Mouse (Mus musculus): ENCODE measurements around the gene Lpp. TPM values are rescaled to one million over a fixed set of nuclear protein-coding genes. Genes with fewer than 3 reads are reported as not detected.

The Lpp gene
- polyA plus RNA-seq, 1 experiment: not detected

DNA sequence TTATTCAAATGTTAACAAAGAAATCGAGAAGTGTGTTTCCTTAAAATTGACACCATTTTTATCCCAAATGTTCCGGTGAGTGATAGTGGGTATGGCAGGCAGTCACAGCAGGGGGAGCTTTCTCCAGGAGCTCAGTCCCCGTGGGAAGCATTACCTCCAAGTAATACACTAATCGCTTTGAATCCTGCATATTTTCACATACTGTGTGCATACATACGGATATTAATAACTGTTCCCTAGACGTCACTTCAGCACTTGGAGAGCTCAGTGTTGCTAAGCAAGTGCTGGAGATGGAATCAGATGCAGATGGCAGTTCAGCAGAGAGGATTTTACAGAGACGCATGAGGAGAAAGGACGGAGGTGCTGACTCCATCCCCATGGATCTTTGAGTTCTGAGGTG is 487.4 kb downstream of the Lpp start:
- TF ChIP-seq POLR2A (IDR thresholded peaks at IDR 0.05; ENCODE audit: insufficient read depth, low read depth, low read length) (no peak), CTCF (IDR thresholded peaks at IDR 0.05; ENCODE audit: insufficient read depth, low read depth, low read length) (no peak)
- Histone ChIP-seq H3K4me1 (ENCODE audit: control insufficient read depth, insufficient read depth, low read length) (no peaks in the 10 kb centered on the region), H3K27ac (ENCODE audit: insufficient read depth, low read depth, low read length) (no peak overlapping the region), H3K4me3 (ENCODE audit: insufficient read depth, low read depth, low read length) (no peak overlapping the region)
- WGBS: 60% methylated on average over 8 of the region's 8 CpGs

DNA sequence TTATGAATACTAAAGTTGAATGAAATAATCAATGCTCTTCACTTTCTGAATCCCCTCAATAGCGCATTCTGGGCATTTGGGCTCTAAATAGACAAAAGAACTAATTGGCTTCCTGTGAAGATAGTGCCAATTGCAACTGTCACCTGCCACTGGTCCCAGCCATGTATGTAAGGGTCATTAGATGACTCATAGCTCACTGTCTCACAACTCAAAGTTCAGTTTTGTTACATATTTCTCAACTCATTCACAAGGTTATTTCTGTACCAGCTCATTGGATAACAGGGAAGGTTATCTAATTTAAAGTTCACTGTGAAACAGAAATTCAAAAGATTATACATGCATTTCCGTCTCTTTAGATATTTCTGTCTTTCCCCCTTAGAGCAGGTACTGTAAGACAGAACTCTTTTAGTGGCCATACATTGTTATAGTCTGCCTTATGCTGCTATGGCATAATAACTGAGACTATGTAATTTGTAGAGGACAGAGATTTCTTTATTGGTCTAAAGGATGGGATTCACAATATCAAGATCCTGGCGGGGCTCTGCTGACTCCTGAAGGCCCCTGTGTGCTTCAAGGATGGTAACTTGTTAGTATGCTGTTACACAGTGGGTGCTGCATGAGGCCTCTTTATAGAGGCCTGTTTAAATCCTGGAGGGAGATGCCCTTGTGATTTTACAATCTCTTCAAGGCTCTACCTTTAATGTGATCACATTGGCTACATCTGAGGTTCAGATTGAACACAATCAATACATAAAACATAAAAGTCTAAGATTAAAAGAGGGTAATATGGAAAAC is 488.9 kb downstream of the Lpp start:
- no peak overlapping the region for H3K4me3 ChIP-seq (ENCODE audit: insufficient read depth, low read depth, low read length)
- 93% methylated on average over 3 of the region's 3 CpGs for WGBS
- H3K4me1 ChIP-seq (ENCODE audit: control insufficient read depth, insufficient read depth, low read length): no peaks in the 10 kb centered on the region
- TF ChIP-seq CTCF (IDR thresholded peaks at IDR 0.05; ENCODE audit: insufficient read depth, low read depth, low read length) (no peak), POLR2A (IDR thresholded peaks at IDR 0.05; ENCODE audit: insufficient read depth, low read depth, low read length) (no peak)
- H3K27ac ChIP-seq (ENCODE audit: insufficient read depth, low read depth, low read length): no peak overlapping the region

DNA sequence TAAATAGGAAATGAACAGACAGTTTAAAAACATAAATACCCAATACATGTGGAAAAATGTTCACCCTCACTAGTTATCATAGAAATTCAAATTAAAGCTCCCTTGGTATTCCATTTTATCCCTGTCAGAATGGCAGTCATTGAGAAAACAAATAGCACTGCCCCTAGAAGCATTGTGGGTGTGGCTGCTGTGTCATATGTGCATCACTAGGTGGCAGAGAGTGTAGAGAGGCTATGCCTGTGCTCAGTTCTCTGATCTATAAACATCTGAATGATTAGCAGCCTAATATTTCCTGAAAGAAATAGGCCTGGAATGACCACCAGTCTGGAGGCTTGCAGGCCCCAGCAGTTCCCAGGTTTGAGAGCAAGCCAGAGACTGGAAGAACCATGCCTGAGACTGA is 490.7 kb downstream of the Lpp start:
- H3K27ac ChIP-seq (ENCODE audit: insufficient read depth, low read depth, low read length): no peak overlapping the region
- no peak for TF ChIP-seq CTCF (IDR thresholded peaks at IDR 0.05; ENCODE audit: insufficient read depth, low read depth, low read length)
- TF ChIP-seq POLR2A (IDR thresholded peaks at IDR 0.05; ENCODE audit: insufficient read depth, low read depth, low read length): no peak
- no peak overlapping the region for H3K4me3 ChIP-seq (ENCODE audit: insufficient read depth, low read depth, low read length)
- no peaks in the 10 kb centered on the region for H3K4me1 ChIP-seq (ENCODE audit: control insufficient read depth, insufficient read depth, low read length)

DNA sequence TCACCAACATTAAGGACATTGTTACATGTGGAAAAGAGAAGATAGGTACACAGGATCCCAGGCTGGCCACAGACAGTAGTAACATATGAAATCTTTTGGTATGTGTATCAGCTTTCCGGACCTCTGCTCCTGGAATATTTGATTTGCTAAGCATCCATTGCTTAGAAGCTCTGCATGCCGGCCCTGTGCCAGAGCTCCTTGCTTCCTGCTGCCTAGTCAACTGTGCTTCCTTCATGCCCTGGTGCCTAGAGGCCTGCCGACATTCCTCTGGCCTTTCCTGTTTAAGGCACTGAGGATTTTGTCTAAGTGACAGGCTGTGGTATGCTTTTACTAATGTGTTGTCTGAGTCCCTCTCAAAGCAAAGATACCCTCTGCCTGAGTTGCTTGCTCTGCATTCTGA is 493.0 kb downstream of the Lpp start:
- TF ChIP-seq CTCF (IDR thresholded peaks at IDR 0.05; ENCODE audit: insufficient read depth, low read depth, low read length) (no peak), POLR2A (IDR thresholded peaks at IDR 0.05; ENCODE audit: insufficient read depth, low read depth, low read length) (no peak)
- 60% methylated on average over 3 of the region's 3 CpGs for WGBS
- Histone ChIP-seq H3K4me3 (ENCODE audit: insufficient read depth, low read depth, low read length) (no peak overlapping the region), H3K27ac (ENCODE audit: insufficient read depth, low read depth, low read length) (peak overlapping the region; percentile 29; the same call in 1 of the 2 replicates), H3K4me1 (ENCODE audit: control insufficient read depth, insufficient read depth, low read length) (no peaks in the 10 kb centered on the region)

DNA sequence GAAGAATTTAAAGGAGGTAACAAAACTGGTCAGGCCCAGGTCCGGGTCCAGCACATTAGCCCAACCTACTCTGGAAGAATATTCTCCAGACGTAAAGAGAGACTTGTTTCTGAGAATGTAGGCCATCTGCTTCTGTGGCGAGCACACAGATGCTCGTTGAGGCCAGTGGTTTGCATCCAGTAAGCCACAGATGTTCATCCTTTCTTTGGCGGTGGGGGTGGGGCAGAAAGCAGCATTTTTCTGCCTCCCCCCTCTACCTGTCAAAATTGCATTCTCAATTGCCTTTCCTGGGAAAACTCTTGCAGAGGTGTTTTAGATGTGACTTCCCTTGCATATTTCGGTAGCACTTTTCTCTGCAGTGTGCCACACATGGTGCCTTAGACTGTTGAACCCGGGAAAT is 493.6 kb downstream of the Lpp start:
- Histone ChIP-seq H3K4me3 (ENCODE audit: insufficient read depth, low read depth, low read length) (no peak overlapping the region), H3K4me1 (ENCODE audit: control insufficient read depth, insufficient read depth, low read length) (no peaks in the 10 kb centered on the region), H3K27ac (ENCODE audit: insufficient read depth, low read depth, low read length) (no peak overlapping the region)
- 77% methylated on average over 7 of the region's 7 CpGs for WGBS
- TF ChIP-seq CTCF (IDR thresholded peaks at IDR 0.05; ENCODE audit: insufficient read depth, low read depth, low read length): no peak
- no peak for TF ChIP-seq POLR2A (IDR thresholded peaks at IDR 0.05; ENCODE audit: insufficient read depth, low read depth, low read length)

DNA sequence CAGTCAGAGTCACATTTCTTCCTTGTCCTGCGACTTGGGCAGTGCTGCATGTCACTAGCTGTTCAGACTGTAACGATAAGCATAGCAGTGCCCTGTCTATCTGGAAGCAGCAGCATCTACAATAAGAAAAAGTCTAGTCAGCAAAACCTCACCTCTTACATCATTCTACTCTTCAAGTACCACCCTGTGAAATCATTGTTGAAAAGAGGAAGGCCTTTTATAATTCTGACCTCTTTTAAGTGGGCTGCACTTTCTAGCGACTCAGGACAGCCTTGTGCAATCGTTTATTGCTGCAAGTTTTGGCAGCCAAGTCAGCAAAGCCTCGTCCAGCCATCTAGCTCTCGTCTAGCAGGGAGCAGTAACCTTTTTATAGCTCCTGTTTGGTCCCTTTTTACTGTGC is 498.1 kb downstream of the Lpp start:
- H3K4me3 ChIP-seq (ENCODE audit: insufficient read depth, low read depth, low read length): no peak overlapping the region
- WGBS: 38% methylated on average over 6 of the region's 6 CpGs
- TF ChIP-seq POLR2A (IDR thresholded peaks at IDR 0.05; ENCODE audit: insufficient read depth, low read depth, low read length) (no peak), CTCF (IDR thresholded peaks at IDR 0.05; ENCODE audit: insufficient read depth, low read depth, low read length) (no peak)
- no peak overlapping the region for H3K27ac ChIP-seq (ENCODE audit: insufficient read depth, low read depth, low read length)
- H3K4me1 ChIP-seq (ENCODE audit: control insufficient read depth, insufficient read depth, low read length): no peaks in the 10 kb centered on the region

DNA sequence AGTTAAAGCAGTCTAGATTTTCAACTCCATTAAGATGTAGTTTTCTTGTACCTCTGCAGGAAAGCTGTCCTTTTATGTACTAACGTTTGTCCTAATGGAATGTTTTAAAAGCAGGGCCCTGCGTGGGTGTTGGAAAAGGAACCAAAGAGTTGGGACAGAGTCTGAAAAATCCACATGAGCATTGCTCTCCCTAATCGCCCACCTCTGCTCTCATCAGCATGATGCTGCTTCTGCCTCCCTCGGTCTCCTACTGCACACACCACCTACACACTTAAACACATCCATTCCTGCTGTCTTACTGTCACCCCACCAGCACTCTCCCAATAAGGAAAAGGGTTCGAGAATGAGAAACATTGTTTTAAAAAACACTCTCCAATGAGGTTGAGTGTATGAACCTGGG is 501.9 kb downstream of the Lpp start:
- H3K4me1 ChIP-seq (ENCODE audit: control insufficient read depth, insufficient read depth, low read length): no peaks in the 10 kb centered on the region
- no peak overlapping the region for H3K4me3 ChIP-seq (ENCODE audit: insufficient read depth, low read depth, low read length)
- H3K27ac ChIP-seq (ENCODE audit: insufficient read depth, low read depth, low read length): no peak overlapping the region
- no peak for TF ChIP-seq CTCF (IDR thresholded peaks at IDR 0.05; ENCODE audit: insufficient read depth, low read depth, low read length)
- no peak for TF ChIP-seq POLR2A (IDR thresholded peaks at IDR 0.05; ENCODE audit: insufficient read depth, low read depth, low read length)
- 46% methylated on average over 5 of the region's 5 CpGs for WGBS

DNA sequence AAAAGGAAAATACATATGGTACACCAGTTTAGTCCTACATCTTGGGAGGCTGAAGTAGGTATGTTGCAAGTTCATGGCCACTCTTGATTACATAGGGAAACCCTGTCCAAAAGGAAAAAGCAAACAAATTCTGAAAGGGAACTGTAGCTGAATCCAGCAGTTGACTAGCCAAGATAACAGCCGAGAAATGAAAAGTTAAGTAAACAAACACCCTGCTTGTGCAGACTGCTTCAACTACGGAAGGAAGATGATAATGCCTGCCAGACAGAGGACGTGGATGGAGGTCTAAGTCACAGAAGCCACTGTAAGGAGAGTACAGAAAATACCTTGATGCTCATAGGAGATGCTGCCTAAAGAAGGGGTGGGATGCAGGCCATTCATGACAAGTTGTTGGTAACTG is 504.3 kb downstream of the Lpp start:
- TF ChIP-seq CTCF (IDR thresholded peaks at IDR 0.05; ENCODE audit: insufficient read depth, low read depth, low read length) (no peak), POLR2A (IDR thresholded peaks at IDR 0.05; ENCODE audit: insufficient read depth, low read depth, low read length) (no peak)
- H3K4me3 ChIP-seq (ENCODE audit: insufficient read depth, low read depth, low read length): no peak overlapping the region
- 79% methylated on average over 3 of the region's 3 CpGs for WGBS
- H3K27ac ChIP-seq (ENCODE audit: insufficient read depth, low read depth, low read length): no peak overlapping the region
- H3K4me1 ChIP-seq (ENCODE audit: control insufficient read depth, insufficient read depth, low read length): no peaks in the 10 kb centered on the region

DNA sequence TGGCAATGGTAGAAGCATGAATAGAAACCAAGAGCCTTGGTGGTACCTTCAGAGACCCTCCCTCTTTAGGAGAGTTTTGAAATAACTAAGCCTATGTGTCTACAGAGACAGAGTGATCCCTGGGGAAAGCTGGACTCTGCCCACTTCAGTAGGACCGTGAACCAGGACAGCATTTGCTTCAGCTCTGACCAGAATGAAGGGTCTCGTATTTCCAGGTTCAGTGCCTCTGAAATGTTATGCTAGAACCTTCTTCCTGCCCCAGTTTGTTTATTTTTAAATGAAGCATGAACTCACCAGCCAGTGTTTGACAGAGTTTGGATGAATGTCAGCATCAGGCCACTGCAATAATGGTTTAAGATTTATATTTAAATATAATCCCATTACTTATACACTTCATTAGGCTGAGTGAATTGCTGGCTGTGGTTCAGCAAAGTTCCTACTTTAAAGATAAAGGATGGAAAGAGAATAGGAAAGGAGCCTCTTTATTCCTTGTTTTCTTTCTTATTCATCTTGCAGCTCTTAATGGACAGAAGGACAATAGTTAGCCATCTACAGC is 507.0 kb downstream of the Lpp start:
- Histone ChIP-seq H3K4me1 (ENCODE audit: control insufficient read depth, insufficient read depth, low read length) (no peaks in the 10 kb centered on the region), H3K27ac (ENCODE audit: insufficient read depth, low read depth, low read length) (no peak overlapping the region), H3K4me3 (ENCODE audit: insufficient read depth, low read depth, low read length) (no peak overlapping the region)
- TF ChIP-seq CTCF (IDR thresholded peaks at IDR 0.05; ENCODE audit: insufficient read depth, low read depth, low read length) (no peak), POLR2A (IDR thresholded peaks at IDR 0.05; ENCODE audit: insufficient read depth, low read depth, low read length) (no peak)
- WGBS: 78% methylated on average over 2 of the region's 2 CpGs
